Mouse (Mus musculus) C2C12 (cell line): ENCODE data around the gene Olfr1241. TPM values are rescaled to one million over a fixed set of nuclear protein-coding genes. Genes with fewer than 3 reads are reported as not detected.

Experiments
- H3K27me3 ChIP-seq: one replicate; pipeline ENCODE4 v1.6.1; 2011; ENCODE audit not compliant: control insufficient read depth, insufficient read depth, insufficient read length
- H3K36me3 ChIP-seq: one replicate; pipeline ENCODE4 v1.6.1; 2011; ENCODE audit not compliant: control insufficient read depth, insufficient read depth
- H3K4me3 ChIP-seq: one replicate; pipeline ENCODE4 v1.5.1; 2011; ENCODE audit warnings: mild to moderate bottlenecking, control low read depth; ENCODE audit not compliant: poor library complexity, insufficient read depth, severe bottlenecking
- H3K79me2 ChIP-seq: one replicate; pipeline ENCODE4 v1.6.1; 2011; ENCODE audit not compliant: control insufficient read depth, insufficient read depth
- H3K79me3 ChIP-seq: one replicate; pipeline ENCODE4 v1.6.1; 2011; ENCODE audit warnings: low read depth, control low read depth
- H3ac ChIP-seq: one replicate; pipeline ENCODE3; 2011; ENCODE audit warnings: low read depth; ENCODE audit not compliant: control insufficient read depth, insufficient read length
- CEBPB ChIP-seq: IDR thresholded peaks from one replicate; pipeline ENCODE4 v1.6.1; 2011; ENCODE audit warnings: low read depth, mild to moderate bottlenecking, control low read depth, moderate library complexity
- CTCF ChIP-seq: IDR thresholded peaks from one replicate; pipeline ENCODE4 v1.5.1; 2011; ENCODE audit not compliant: control insufficient read depth, insufficient read depth, insufficient read length
- FOSL1 ChIP-seq: IDR thresholded peaks from one replicate; pipeline ENCODE4 v1.8.0; 2011; ENCODE audit warnings: mild to moderate bottlenecking, low read length; ENCODE audit not compliant: poor library complexity, insufficient read depth, severe bottlenecking
- MAX ChIP-seq: IDR thresholded peaks from one replicate; pipeline ENCODE4 v1.6.1; 2011; ENCODE audit warnings: mild to moderate bottlenecking, control low read depth
- MYOD1 ChIP-seq: IDR thresholded peaks from one replicate; pipeline ENCODE4 v1.6.1; 2011; ENCODE audit warnings: low read depth; ENCODE audit not compliant: control insufficient read depth, insufficient read length
- MYOG ChIP-seq: IDR thresholded peaks from one replicate; pipeline ENCODE4 v1.6.1; 2011; ENCODE audit not compliant: control insufficient read depth, insufficient read length; ENCODE audit errors: extremely low read depth
- USF1 ChIP-seq: IDR thresholded peaks from one replicate; pipeline ENCODE4 v1.6.1; 2011; ENCODE audit warnings: low read depth, mild to moderate bottlenecking, control low read depth, moderate library complexity
- long read RNA-seq, 2 experiments: library from polyadenylated mRNA; unstranded; transcript quantifications; one replicate each; pipeline ENCODE4 v2.0.0; 2019 to 2020
- polyA plus RNA-seq: library from polyadenylated mRNA; unstranded; fragments of >200 nt; fragmentation: generic; extraction: Trizol; gene quantifications from one replicate; pipeline ENCODE4 v1.2.1, GENCODE M21; 2012; ENCODE audit warnings: missing spikeins

Olfr1241 gene
- not detected for polyA plus RNA-seq
- long read RNA-seq, experiment 1, result 0 reads
- long read RNA-seq, experiment 2, result 0 reads

DNA sequence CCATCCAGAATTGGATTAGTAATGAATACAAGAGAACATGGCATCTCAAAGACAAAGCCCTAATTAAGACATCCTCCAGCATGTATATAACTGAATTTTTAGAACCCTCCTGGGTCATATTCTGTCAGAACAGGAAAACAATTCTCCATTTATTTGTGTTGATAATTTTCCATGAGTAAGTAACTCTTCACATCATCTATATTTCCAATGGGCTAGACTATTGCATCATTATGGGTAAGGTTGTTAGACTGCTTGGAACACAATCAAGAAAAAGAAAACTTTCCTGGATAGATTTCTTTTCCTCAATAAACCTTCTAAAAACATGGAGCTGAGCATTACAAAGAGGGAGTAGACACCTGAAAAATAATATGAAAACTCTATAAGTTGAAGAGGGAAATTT, at the start of gene Olfr1241:
TSS of gene Olfr1241 (minus strand) at position 101 of the 400 bp plus-strand sequence.
- no peak for TF ChIP-seq MAX
- TF ChIP-seq MYOD1, result no peak
- TF ChIP-seq MYOG, result no peak
- TF ChIP-seq CEBPB, result no peak
- no peak for TF ChIP-seq CTCF
- TF ChIP-seq USF1, result no peak
- no peak for TF ChIP-seq FOSL1
- H3ac ChIP-seq, result no peak within 1 kb of the TSS
- no peaks in the 10 kb centered on the region for H3K36me3 ChIP-seq
- H3K4me3 ChIP-seq, result no peak within 1 kb of the TSS
- no peaks in the 10 kb centered on the region for H3K27me3 ChIP-seq
- H3K79me2 ChIP-seq, result no peaks in the 10 kb centered on the region
- H3K79me3 ChIP-seq, result no peaks in the 10 kb centered on the region

DNA sequence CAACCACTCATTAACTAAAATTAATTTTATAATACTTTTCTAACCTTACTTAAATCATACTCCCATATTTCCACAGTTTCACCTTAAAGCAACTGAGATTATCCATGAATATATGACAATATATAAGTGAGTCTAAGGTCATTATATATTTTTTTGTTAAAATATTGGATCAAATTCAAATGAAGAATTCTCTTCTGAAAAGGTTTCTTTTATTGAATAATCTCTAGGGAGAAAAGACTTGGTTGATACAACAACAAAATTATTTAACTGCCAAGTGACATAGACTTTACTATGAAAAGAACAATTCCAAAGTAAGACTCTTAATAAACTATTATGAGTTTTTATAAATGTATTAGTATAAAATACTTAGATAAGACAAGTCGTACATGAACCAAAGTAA, 44.5 kb upstream of the Olfr1241 start, which contains the start of gene Olfr1243:
TSS of gene Olfr1243 (minus strand) at position 101 of the 400 bp plus-strand sequence.
- Histone ChIP-seq H3K36me3 (no peaks in the 10 kb centered on the region), H3K27me3 (no peaks in the 10 kb centered on the region), H3K4me3 (no peak within 1 kb of the TSS), H3K79me2 (no peaks in the 10 kb centered on the region), H3ac (no peak within 1 kb of the TSS), H3K79me3 (no peaks in the 10 kb centered on the region)
- no peak for TF ChIP-seq CTCF
- TF ChIP-seq MYOD1, result no peak
- no peak for TF ChIP-seq USF1
- TF ChIP-seq CEBPB, result no peak
- no peak for TF ChIP-seq MAX
- TF ChIP-seq MYOG, result no peak
- TF ChIP-seq FOSL1, result no peak

DNA sequence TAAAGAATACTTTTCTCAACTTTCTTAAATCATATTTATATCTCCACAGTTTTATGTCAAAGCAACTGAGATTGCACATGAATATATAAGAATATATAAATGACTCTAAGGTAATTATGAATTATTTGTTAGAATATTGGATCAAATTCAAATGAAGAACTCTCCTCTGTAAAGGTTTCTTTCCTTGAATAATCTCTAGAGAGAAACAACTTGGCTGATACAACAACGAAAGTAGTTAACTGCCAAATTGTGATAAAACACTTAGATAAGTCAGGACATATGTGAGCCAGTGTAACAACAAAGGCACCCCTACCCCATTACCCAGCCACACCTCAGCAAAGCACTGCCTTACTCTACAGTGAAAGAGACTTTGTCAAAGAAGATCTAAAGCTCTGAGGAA, 11.3 kb upstream of the Olfr1241 start, which contains the start of gene Olfr1242:
TSS of gene Olfr1242 (minus strand) at position 101 of the 400 bp plus-strand sequence.
- TF ChIP-seq FOSL1 (no peak), USF1 (no peak), MAX (no peak), CEBPB (no peak), MYOG (no peak), CTCF (no peak), MYOD1 (no peak)
- no peaks in the 10 kb centered on the region for H3K79me2 ChIP-seq
- H3K36me3 ChIP-seq, result no peaks in the 10 kb centered on the region
- no peaks in the 10 kb centered on the region for H3K27me3 ChIP-seq
- no peaks in the 10 kb centered on the region for H3K79me3 ChIP-seq
- H3ac ChIP-seq, result no peak within 1 kb of the TSS
- H3K4me3 ChIP-seq, result no peak within 1 kb of the TSS

DNA sequence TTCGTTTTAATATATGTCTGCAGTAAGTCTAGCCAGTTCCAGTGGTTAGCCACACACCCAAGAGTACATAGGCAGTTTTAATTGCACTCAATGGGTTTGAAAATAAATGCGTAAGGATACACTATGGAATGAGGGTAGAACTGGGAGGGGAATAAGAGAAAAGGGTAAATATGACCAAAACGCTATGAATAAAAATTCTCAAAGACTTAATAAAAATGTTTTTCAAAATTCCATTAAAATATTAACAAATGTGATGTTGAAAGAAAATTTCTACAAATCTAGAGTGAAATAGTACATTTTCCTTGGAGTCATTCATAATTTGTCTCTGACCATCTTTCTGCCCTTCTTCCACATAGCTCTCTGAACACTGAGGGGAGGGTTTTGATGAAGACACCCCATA, 44.0 kb downstream of the Olfr1241 start, which contains the start of gene Olfr1240:
TSS of gene Olfr1240 (minus strand) at position 101 of the 400 bp plus-strand sequence.
- Histone ChIP-seq H3K4me3 (no peak within 1 kb of the TSS), H3ac (no peak within 1 kb of the TSS), H3K27me3 (no peaks in the 10 kb centered on the region), H3K79me3 (no peaks in the 10 kb centered on the region), H3K79me2 (no peaks in the 10 kb centered on the region), H3K36me3 (no peaks in the 10 kb centered on the region)
- no peak for TF ChIP-seq MYOD1

Other genes with a start within 250 kb of the Olfr1241 start
- not detected for gene Olfr1228, start 233.1 kb downstream of the Olfr1241 start, polyA plus RNA-seq
- gene Olfr1229, start 199.1 kb downstream of the Olfr1241 start, polyA plus RNA-seq, result not detected
- gene Olfr1230, start 189.9 kb downstream of the Olfr1241 start, polyA plus RNA-seq, result not detected
- not detected for gene Olfr1231, start 180.1 kb downstream of the Olfr1241 start, polyA plus RNA-seq
- gene Olfr1232, start 157.5 kb downstream of the Olfr1241 start, polyA plus RNA-seq, result not detected
- gene Olfr1233, start 144.7 kb downstream of the Olfr1241 start, polyA plus RNA-seq, result not detected
- gene Olfr1234, start 122.3 kb downstream of the Olfr1241 start, polyA plus RNA-seq, result not detected
- not detected for gene Olfr1238, start 77.5 kb downstream of the Olfr1241 start, polyA plus RNA-seq
- gene Olfr1239, start 66.7 kb downstream of the Olfr1241 start, polyA plus RNA-seq, result not detected
- gene Olfr1240, start 44.1 kb downstream of the Olfr1241 start, polyA plus RNA-seq, result not detected
- gene Olfr1242, start 11.2 kb upstream of the Olfr1241 start, polyA plus RNA-seq, result not detected
- gene Olfr1243, start 44.4 kb upstream of the Olfr1241 start, polyA plus RNA-seq, result not detected
- gene Olfr1245, start 91.3 kb upstream of the Olfr1241 start, polyA plus RNA-seq, result not detected
- not detected for gene Olfr1246, start 106.0 kb upstream of the Olfr1241 start, polyA plus RNA-seq
- gene Olfr1247, start 127.0 kb upstream of the Olfr1241 start, polyA plus RNA-seq, result not detected
- gene Olfr1248, start 131.1 kb upstream of the Olfr1241 start, polyA plus RNA-seq, result not detected
- gene Olfr1249, start 147.9 kb upstream of the Olfr1241 start, polyA plus RNA-seq, result not detected
- 0.04 TPM for gene Olfr1250, start 174.3 kb upstream of the Olfr1241 start, polyA plus RNA-seq
- 0.13 TPM for gene Olfr1251, start 184.8 kb upstream of the Olfr1241 start, polyA plus RNA-seq
- not detected for gene Olfr1252, start 237.9 kb upstream of the Olfr1241 start, polyA plus RNA-seq